Mouse (Mus musculus): ENCODE data around the gene Vmn1r188.

DNA sequence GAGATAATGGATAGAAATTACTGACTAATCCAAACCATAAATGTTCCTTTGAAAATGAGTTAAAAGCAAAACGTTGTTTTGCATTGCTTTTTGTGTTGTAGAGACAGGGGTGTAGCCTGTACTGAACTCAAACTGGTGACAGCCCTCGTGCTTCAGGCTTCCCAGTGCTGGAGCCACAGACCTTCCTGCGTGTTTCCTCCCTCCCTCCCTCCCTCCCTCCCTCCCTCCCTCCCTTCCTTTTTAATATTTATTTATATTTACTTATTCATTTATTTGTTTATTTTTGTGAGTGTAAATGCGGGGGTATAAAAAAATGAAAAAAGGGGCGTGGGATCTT is 32.7 kb upstream of the Vmn1r188 start:
- TF ChIP-seq CTCF (conservative IDR thresholded peaks at IDR 0.05; ENCODE audit: low read length) = no peak
- TF ChIP-seq NANOG (IDR thresholded peaks at IDR 0.05; ENCODE audit: borderline replicate concordance, low read length) = no peak
- no peak for TF ChIP-seq POU5F1 (IDR thresholded peaks at IDR 0.05; ENCODE audit: borderline replicate concordance, low read length)
